Mouse (Mus musculus) forebrain, embryonic 11.5 days (tissue): ENCODE data around the gene Gm29797. TPM values are rescaled to one million over a fixed set of nuclear protein-coding genes. Genes with fewer than 3 reads are reported as not detected.

Experiments
- ATAC-seq: fragments of 200-750 bp; cut with Nextera tagmentation; replicated peaks from 2 replicates; pipeline ENCODE4 v1.8.0; 2017; ENCODE audit warnings: moderate TSS enrichment; ENCODE audit not compliant: low FRiP score
- DNase-seq: peaks from one replicate; pipeline ENCODE4 v3.0.0-alpha.2; 2017; ENCODE audit warnings: low spot score
- H3K27ac ChIP-seq: fragments of 300-500 bp; sonication (generic); 2 replicates; pipeline ENCODE4 v1.5.1; 2014; ENCODE audit warnings: low read depth, low read length
- H3K27me3 ChIP-seq: fragments of 300-500 bp; sonication (generic); 2 replicates; pipeline ENCODE4 v1.6.1; 2014; ENCODE audit warnings: mild to moderate bottlenecking, low read length, mixed read lengths; ENCODE audit not compliant: control insufficient read depth, insufficient read depth
- H3K36me3 ChIP-seq: fragments of 300-500 bp; sonication (generic); 2 replicates; pipeline ENCODE4 v1.6.1; 2014; ENCODE audit warnings: mild to moderate bottlenecking, low read length, moderate library complexity, mixed read lengths; ENCODE audit not compliant: control insufficient read depth, insufficient read depth
- H3K4me1 ChIP-seq: fragments of 300-500 bp; sonication (generic); replicated peaks from 2 replicates; pipeline ENCODE4 v1.6.1; 2014; ENCODE audit warnings: low read length, mixed read lengths; ENCODE audit not compliant: control insufficient read depth, insufficient read depth
- H3K4me2 ChIP-seq: fragments of 300-500 bp; sonication (generic); 2 replicates; pipeline ENCODE4 v1.6.1; 2014; ENCODE audit warnings: low read depth, mild to moderate bottlenecking, low read length, moderate library complexity, mixed read lengths; ENCODE audit not compliant: severe bottlenecking
- H3K4me3 ChIP-seq: fragments of 300-500 bp; sonication (generic); 2 replicates; pipeline ENCODE4 v1.5.1; 2014; ENCODE audit warnings: low read depth, low read length
- H3K9ac ChIP-seq: fragments of 300-500 bp; sonication (generic); 2 replicates; pipeline ENCODE4 v1.6.1; 2014; ENCODE audit warnings: low read length
- H3K9me3 ChIP-seq: fragments of 300-500 bp; sonication (generic); 2 replicates; pipeline ENCODE4 v1.6.1; 2016; ENCODE audit warnings: low read length, mixed read lengths; ENCODE audit not compliant: control insufficient read depth
- WGBS: fragments of 180-500 bp; shearing (Covaris S2); extraction: QIAGEN DNeasy Blood & Tissue Kit; methylation state at CpG from one replicate; pipeline ENCODE4 v1.1.7; 2014; 5-methylcytosine and 5-hydroxymethylcytosine counted together
- polyA plus RNA-seq: library from polyadenylated mRNA; unstranded; fragments of >200 nt; fragmentation: Nextera tagmentation; extraction: Ambion mirVana; gene quantifications from 2 replicates; pipeline ENCODE4 v1.2.1, GENCODE M21; 2014

Gm29797 gene
- polyA plus RNA-seq, 1 experiment from 2014 or later = not detected

GRCm38 (mm10) chr2:181646626-181647472 lies 10.0 kb upstream of the Gm29797 start:
- Histone ChIP-seq H3K27me3 (no peaks in the 10 kb centered on the region), H3K36me3 (peaks cover 22% of the 10 kb centered on the region; the same call in 1 of the 2 replicates), H3K4me2 (no peak overlapping the region), H3K9ac (no peak overlapping the region), H3K27ac (no peak overlapping the region), H3K9me3 (no peaks in the 10 kb centered on the region), H3K4me1 (no peaks in the 10 kb centered on the region), H3K4me3 (no peak overlapping the region)
- ATAC-seq (no peak), DNase-seq (no peak)
- WGBS = 96% methylated on average over 6 of the region's 6 CpGs

GRCm38 (mm10) chr2:181648926-181649325 lies 7.9 kb upstream of the Gm29797 start:
- H3K9me3 ChIP-seq = no peaks in the 10 kb centered on the region
- no peak overlapping the region for H3K27ac ChIP-seq
- H3K4me1 ChIP-seq = no peaks in the 10 kb centered on the region
- 88% methylated on average over 10 of the region's 10 CpGs for WGBS
- ATAC-seq (no peak), DNase-seq (no peak)
- no peak overlapping the region for H3K9ac ChIP-seq
- peaks cover 25% of the 10 kb centered on the region; the same call in 1 of the 2 replicates for H3K36me3 ChIP-seq
- H3K27me3 ChIP-seq = no peaks in the 10 kb centered on the region
- H3K4me3 ChIP-seq = no peak overlapping the region
- H3K4me2 ChIP-seq = no peak overlapping the region

GRCm38 (mm10) chr2:181653065-181653464 lies 3.8 kb upstream of the Gm29797 start:
- Histone ChIP-seq H3K9me3 (no peaks in the 10 kb centered on the region), H3K4me2 (no peak overlapping the region), H3K4me1 (no peaks in the 10 kb centered on the region), H3K4me3 (no peak overlapping the region), H3K9ac (no peak overlapping the region), H3K36me3 (peaks cover 21% of the 10 kb centered on the region; the same call in 1 of the 2 replicates), H3K27ac (no peak overlapping the region), H3K27me3 (no peaks in the 10 kb centered on the region)
- ATAC-seq = no peak
- no peak for DNase-seq

GRCm38 (mm10) chr2:181653523-181653922 lies 3.3 kb upstream of the Gm29797 start:
- Histone ChIP-seq H3K36me3 (peaks cover 17% of the 10 kb centered on the region; the same call in 1 of the 2 replicates), H3K9ac (no peak overlapping the region), H3K27me3 (no peaks in the 10 kb centered on the region), H3K4me1 (no peaks in the 10 kb centered on the region), H3K4me3 (no peak overlapping the region), H3K4me2 (no peak overlapping the region), H3K27ac (no peak overlapping the region), H3K9me3 (no peaks in the 10 kb centered on the region)
- WGBS = 88% methylated on average over 1 of the region's 1 CpGs
- no peak for ATAC-seq
- no peak for DNase-seq

DNA sequence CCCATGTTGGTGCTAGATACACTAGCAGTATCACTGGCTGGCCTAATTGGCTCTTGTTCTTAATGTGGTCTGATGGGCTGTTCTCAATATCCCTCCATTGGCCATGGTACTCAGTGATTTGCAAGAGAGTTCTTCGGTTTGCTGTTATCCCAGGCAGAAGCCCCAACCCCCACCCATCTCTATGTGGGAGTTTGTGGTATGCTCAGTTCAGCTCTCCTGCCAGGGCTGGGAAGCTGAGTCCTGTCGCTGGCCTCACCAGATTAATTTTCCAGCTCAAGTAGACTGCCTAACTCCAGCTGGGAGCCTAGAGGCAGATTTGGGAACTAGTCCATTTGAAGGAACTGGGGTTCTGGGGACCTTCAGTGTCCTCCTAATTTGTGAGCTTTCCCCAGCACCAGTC lies 607 bp downstream of the Gm29797 start:
- Histone ChIP-seq H3K4me1 (no peaks in the 10 kb centered on the region), H3K9ac (no peak overlapping the region), H3K4me2 (no peak overlapping the region), H3K4me3 (no peak overlapping the region), H3K27ac (no peak overlapping the region), H3K9me3 (no peaks in the 10 kb centered on the region), H3K36me3 (no peaks in the 10 kb centered on the region; the same call in 1 of the 2 replicates), H3K27me3 (no peaks in the 10 kb centered on the region)
- DNase-seq (no peak), ATAC-seq (no peak)
- WGBS = 81% methylated on average over 2 of the region's 2 CpGs

DNA sequence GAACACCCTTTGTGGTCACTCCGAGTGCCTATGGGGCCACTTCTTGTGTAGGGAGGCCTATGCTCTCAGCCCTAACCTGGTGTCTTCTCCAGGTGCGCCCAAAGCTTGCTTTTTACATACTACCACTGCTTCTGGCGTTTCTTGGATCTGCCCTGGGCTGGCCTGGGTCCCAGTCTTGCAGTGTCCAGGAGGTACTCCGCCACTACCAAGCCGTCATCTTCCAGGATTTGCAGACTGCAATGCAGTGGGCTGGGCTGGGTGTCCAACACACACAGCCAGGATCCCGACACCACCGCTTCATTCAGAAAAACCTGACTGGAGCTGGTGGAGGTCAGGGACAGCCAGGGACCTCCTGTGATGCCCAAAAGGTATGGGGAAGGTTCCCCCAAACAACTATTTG lies 1.7 kb downstream of the Gm29797 start:
- ATAC-seq (no peak), DNase-seq (no peak)
- Histone ChIP-seq H3K27me3 (no peaks in the 10 kb centered on the region), H3K4me1 (no peaks in the 10 kb centered on the region), H3K36me3 (no peaks in the 10 kb centered on the region; the same call in 1 of the 2 replicates), H3K27ac (no peak overlapping the region), H3K4me2 (no peak overlapping the region), H3K4me3 (no peak overlapping the region), H3K9me3 (no peaks in the 10 kb centered on the region), H3K9ac (no peak overlapping the region)
- 85% methylated on average over 7 of the region's 7 CpGs for WGBS

GRCm38 (mm10) chr2:181658930-181659555 lies 2.2 kb downstream of the Gm29797 start:
- no peak overlapping the region for H3K4me2 ChIP-seq
- no peaks in the 10 kb centered on the region; the same call in 1 of the 2 replicates for H3K36me3 ChIP-seq
- ATAC-seq (peak; percentile 47), DNase-seq (no peak)
- 34% methylated on average over 17 of the region's 17 CpGs for WGBS
- no peak overlapping the region for H3K4me3 ChIP-seq
- no peaks in the 10 kb centered on the region for H3K27me3 ChIP-seq
- H3K27ac ChIP-seq = no peak overlapping the region
- H3K9ac ChIP-seq = no peak overlapping the region
- no peaks in the 10 kb centered on the region for H3K4me1 ChIP-seq
- H3K9me3 ChIP-seq = no peaks in the 10 kb centered on the region

DNA sequence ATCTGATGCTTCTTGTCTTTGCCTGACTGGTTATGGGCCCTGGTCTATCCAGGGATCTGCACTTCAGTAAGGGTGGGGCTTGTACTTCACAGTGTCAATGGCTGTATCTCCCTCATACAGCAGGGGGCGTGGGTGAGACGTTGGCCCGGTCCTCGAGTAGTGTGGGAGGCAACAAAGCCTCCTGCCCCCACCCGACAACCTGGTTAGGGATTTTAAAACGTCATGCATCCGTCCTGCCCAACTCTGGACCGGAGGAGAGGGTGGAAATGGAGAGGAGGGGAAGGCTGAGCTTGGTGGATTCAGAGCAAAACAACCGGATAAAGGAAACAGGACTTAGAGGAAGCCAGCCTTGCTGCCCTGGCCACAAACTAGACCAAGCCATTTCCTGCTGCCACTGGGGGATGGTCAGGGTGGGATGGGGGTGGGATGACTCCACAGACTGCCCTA lies 2.8 kb downstream of the Gm29797 start:
- ATAC-seq (peak; percentile 54), DNase-seq (peak; percentile 84)
- Histone ChIP-seq H3K4me1 (no peaks in the 10 kb centered on the region), H3K9me3 (no peaks in the 10 kb centered on the region), H3K4me2 (no peak overlapping the region), H3K27ac (no peak overlapping the region), H3K4me3 (no peak overlapping the region), H3K36me3 (no peaks in the 10 kb centered on the region; the same call in 1 of the 2 replicates), H3K27me3 (no peaks in the 10 kb centered on the region), H3K9ac (no peak overlapping the region; the same call in 1 of the 2 replicates)
- WGBS = 8% methylated on average over 9 of the region's 9 CpGs
